Mouse (Mus musculus) bone marrow macrophage, adult 2 months (primary cell): ENCODE data around the gene Fbxl20.

Source experiments
- CTCF ChIP-seq: IDR thresholded peaks from 2 replicates; pipeline ENCODE4 v1.5.1; 2012; ENCODE audit warnings: low read depth, mild to moderate bottlenecking, low read length, moderate library complexity
- POLR2A ChIP-seq: IDR thresholded peaks from 2 replicates; pipeline ENCODE4 v1.6.1; 2012; ENCODE audit warnings: mild to moderate bottlenecking, low read depth, low read length, borderline replicate concordance

- no peak for TF ChIP-seq POLR2A
- no peak for TF ChIP-seq CTCF
Observed at GRCm38 (mm10) chr11:98066201-98066600, 84.0 kb downstream of the Fbxl20 start.
